ENCODE assay signal across 15 mouse cellular contexts in genomic region chr1:36054182-36054966, GRCm38 (mm10). TPM values are rescaled to one million over a fixed set of nuclear protein-coding genes. Genes with fewer than 3 reads are reported as not detected.
DNase-seq lines count a peak whose midpoint lies in the region; ATAC-seq lines count a peak whose summit lies in the region.
"Had no signal": no experiment of that assay in that cellular context is flagged by ENCODE, and none has a peak within 500 bp of the region (broad histone marks: within the 10 kb centered on the region; RNA-seq: fewer than 3 reads in every experiment).

No protein-coding gene starts in this region.

- H3K4me3 ChIP-seq in liver, embryonic 16.5 days (ENCODE audit: low read depth, low read length), result no peak overlapping the region
- H3K4me3 ChIP-seq: embryonic facial prominence, embryonic 15.5 days; midbrain, embryonic 15.5 days had no signal

- H3K36me3 ChIP-seq in liver, embryonic 16.5 days (ENCODE audit: control insufficient read depth, insufficient read depth), result no peaks in the 10 kb centered on the region
- H3K36me3 ChIP-seq: embryonic facial prominence, embryonic 15.5 days; midbrain, embryonic 15.5 days had no signal

- no peaks in the 10 kb centered on the region for H3K9me3 ChIP-seq in liver, embryonic 16.5 days (replicated peaks; ENCODE audit: control insufficient read depth, low read length)
- H3K9me3 ChIP-seq: embryonic facial prominence, embryonic 15.5 days; midbrain, embryonic 15.5 days had no signal

- H3K9ac ChIP-seq in liver, embryonic 16.5 days (ENCODE audit: low read depth, low read length), result no peak overlapping the region
- H3K9ac ChIP-seq: embryonic facial prominence, embryonic 15.5 days; midbrain, embryonic 15.5 days had no signal

- DNase-seq in kidney, adult 18-20 months, result peak; percentile 3
- no peak for DNase-seq in kidney, postnatal 36 days
- peak; percentile 97 for DNase-seq in ES-CJ7 (ENCODE audit: low read depth, low spot score)
- DNase-seq in c-Kit-positive CD71-positive TER-119-positive erythroid progenitor cells, embryonic 14.5 days (ENCODE audit: low spot score), result peak; percentile 67
- DNase-seq in left cerebral cortex, postnatal 25 days (ENCODE audit: low spot score in 2 of 2), result no peak
- no peak for DNase-seq in left cerebral cortex, postnatal 4 days
- DNase-seq: cerebellum, postnatal 14 days; heart, adult 18-20 months; kidney, postnatal 14 days; lung, postnatal 10 days; thymus, postnatal 4 days had no signal

- intact Hi-C loops in left cerebral cortex, postnatal 25 days (cut with DNase I), result no loop called here
- intact Hi-C loops in left cerebral cortex, postnatal 4 days (cut with DNase I), result no loop called here

- no peak overlapping the region for H3K4me2 ChIP-seq in liver, embryonic 16.5 days (ENCODE audit: low read depth, low read length)
- H3K4me2 ChIP-seq: embryonic facial prominence, embryonic 15.5 days; midbrain, embryonic 15.5 days had no signal

- H3K27me3 ChIP-seq in liver, embryonic 16.5 days (ENCODE audit: control insufficient read depth, insufficient read depth, low read depth, low read length), result no peaks in the 10 kb centered on the region
- H3K27me3 ChIP-seq: embryonic facial prominence, embryonic 15.5 days; midbrain, embryonic 15.5 days had no signal

- peak; percentile 89 for ATAC-seq in liver, embryonic 16.5 days (ENCODE audit: low read depth)
- no peak for ATAC-seq in activated CD4-positive, CD25-positive, alpha-beta regulatory T cell, adult 4 months
- ATAC-seq: midbrain, embryonic 15.5 days had no signal

- 27% methylated on average over 9 of the region's 9 CpGs for WGBS in liver, embryonic 16.5 days (ENCODE audit: insufficient replicate concordance)

- no peak overlapping the region for H3K27ac ChIP-seq in liver, embryonic 16.5 days (ENCODE audit: low read length)
- H3K27ac ChIP-seq: embryonic facial prominence, embryonic 15.5 days; midbrain, embryonic 15.5 days had no signal

- peaks cover 14% of the 10 kb centered on the region for H3K4me1 ChIP-seq in liver, embryonic 16.5 days (ENCODE audit: control insufficient read depth, low read depth, low read length)
- H3K4me1 ChIP-seq: midbrain, embryonic 15.5 days had no signal

RNA-seq across cellular contexts. Expression of gene Hs6st1, which starts 13.8 kb away (rescaled TPM):
- polyA plus RNA-seq in liver, embryonic 16.5 days (2015; fragmentation: Nextera tagmentation; extraction: Ambion mirVana), result 4.7 and 5.2 TPM in 2 replicates
- 10 to 100 TPM; 57.7 to 57.9 TPM for total RNA-seq in left cerebral cortex, postnatal 25 days (2021)
- 1 to 10 TPM; 2.8 to 3.8 TPM for polyA plus RNA-seq in activated CD4-positive, CD25-positive, alpha-beta regulatory T cell, adult 4 months (2017; shearing (Covaris generic))
- total RNA-seq in left cerebral cortex, postnatal 4 days (2021), result 10 to 100 TPM; 88.1 to 90.1 TPM

Comparison
In these comparisons a context has a peak if more than half of its experiments do, and no peak if none do; other contexts are left out.
1. DNase-seq: peak in kidney, adult 18-20 months (single experiment), ES-CJ7 (single experiment) and c-Kit-positive CD71-positive TER-119-positive erythroid progenitor cells, embryonic 14.5 days (single experiment); none in kidney, postnatal 36 days (0 of 2), left cerebral cortex, postnatal 25 days (0 of 2) and left cerebral cortex, postnatal 4 days (single experiment).